Comparison of ENCODE assay signal across 13 mouse cellular contexts in genomic region chr13:20828728-20829127, GRCm38 (mm10).
"Had no signal": no experiment of that assay in that cellular context is flagged by ENCODE, and none has a peak within 500 bp of the region (broad histone marks: within the 10 kb centered on the region; RNA-seq: fewer than 3 reads in every experiment).

No protein-coding gene starts in this region.

- H3K27me3 ChIP-seq: limb, embryonic 13.5 days; midbrain, embryonic 12.5 days; neural tube, embryonic 13.5 days had no signal

- DNase-seq: left cerebral cortex, postnatal 4 days; lung, adult 18-20 months; retina, postnatal 1 day; right cerebral cortex, postnatal 4 days; spleen, adult 18-20 months; thymus, adult 18-20 months; thymus, postnatal 14 days had no signal

- H3K4me3 ChIP-seq: limb, embryonic 13.5 days; midbrain, embryonic 12.5 days; neural tube, embryonic 13.5 days had no signal

- H3K27ac ChIP-seq: limb, embryonic 13.5 days; liver, embryonic 14.5 days; midbrain, embryonic 12.5 days; neural tube, embryonic 13.5 days had no signal

- H3K4me2 ChIP-seq: limb, embryonic 13.5 days; midbrain, embryonic 12.5 days; neural tube, embryonic 13.5 days had no signal

- H3K36me3 ChIP-seq: limb, embryonic 13.5 days; midbrain, embryonic 12.5 days; neural tube, embryonic 13.5 days had no signal

- H3K4me1 ChIP-seq: limb, embryonic 13.5 days; midbrain, embryonic 12.5 days; neural tube, embryonic 13.5 days had no signal

- ATAC-seq: intestine, embryonic 16.5 days; midbrain, embryonic 16.5 days had no signal

- H3K9ac ChIP-seq: limb, embryonic 13.5 days; liver, embryonic 14.5 days; midbrain, embryonic 12.5 days; neural tube, embryonic 13.5 days had no signal

- H3K9me3 ChIP-seq: limb, embryonic 13.5 days; midbrain, embryonic 12.5 days; neural tube, embryonic 13.5 days had no signal
